Mouse (Mus musculus): ENCODE data around the gene Ptprf. TPM values are rescaled to one million over a fixed set of nuclear protein-coding genes. Genes with fewer than 3 reads are reported as not detected.
A peak's percentile ranks its signal among the peaks of the same experiment; 100 is the strongest.

The Ptprf gene
- total and polyA plus RNA-seq, 3 experiments, result 0.27 TPM; not detected in 2

DNA sequence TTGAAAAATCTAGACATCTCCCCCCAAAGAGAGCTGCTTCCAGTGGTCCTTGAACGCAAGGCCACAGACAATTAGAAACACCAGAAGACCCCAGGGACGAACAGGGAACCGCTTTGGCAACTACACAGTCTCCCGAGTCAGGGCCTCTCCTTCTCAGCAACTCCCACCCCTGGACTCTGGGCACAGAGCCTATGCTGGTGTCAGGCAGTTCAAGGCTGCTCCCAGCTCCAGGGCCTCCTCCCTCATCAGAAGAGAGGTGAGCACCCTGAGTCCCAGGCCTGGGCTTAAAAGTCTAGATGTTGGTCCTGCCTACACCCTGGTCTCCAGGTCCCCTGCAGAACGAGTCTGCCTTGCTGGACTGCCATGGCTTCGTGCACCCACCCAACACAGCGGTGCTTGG, 10.7 kb downstream of the Ptprf start:
- Histone ChIP-seq H3K4me1 (ENCODE audit: insufficient read depth, low read depth, low read length) (peaks cover 5% of the 10 kb centered on the region), H3K4me3 (ENCODE audit: low read depth, low read length) (no peak overlapping the region), H3K27me3 (ENCODE audit: insufficient read depth, low read length) (peaks cover 3% of the 10 kb centered on the region; the same call in 1 of the 2 replicates), H3K36me3 (replicated peaks) (no peaks in the 10 kb centered on the region), H3K9me3 (replicated peaks) (no peaks in the 10 kb centered on the region)
- TF ChIP-seq CTCF (IDR thresholded peaks at IDR 0.05; ENCODE audit: low read depth, low read length) (no peak), GATA2 (IDR thresholded peaks at IDR 0.05; ENCODE audit: borderline replicate concordance, low read depth, low read length) (no peak), GATA1 (IDR thresholded peaks at IDR 0.05; ENCODE audit: borderline replicate concordance, low read length) (no peak), POLR2AphosphoS5 (IDR thresholded peaks at IDR 0.05; ENCODE audit: insufficient replicate concordance, low read depth, low read length) (no peak), TAL1 (conservative IDR thresholded peaks at IDR 0.05; ENCODE audit: low read depth, low read length) (no peak)
- ATAC-seq (ENCODE audit: extremely low read depth, insufficient number of reproducible peaks, low FRiP score, poor library complexity, severe bottlenecking) (no peak), DNase-seq (ENCODE audit: low spot score) (no peak)

GRCm38 (mm10) chr4:118276520-118277232, 14.5 kb downstream of the Ptprf start:
- DNase-seq (ENCODE audit: low spot score), result no peak
- TF ChIP-seq GATA2 (IDR thresholded peaks at IDR 0.05; ENCODE audit: borderline replicate concordance, low read depth, low read length) (no peak), CTCF (IDR thresholded peaks at IDR 0.05; ENCODE audit: low read depth, low read length) (no peak), TAL1 (conservative IDR thresholded peaks at IDR 0.05; ENCODE audit: low read depth, low read length) (no peak)

DNA sequence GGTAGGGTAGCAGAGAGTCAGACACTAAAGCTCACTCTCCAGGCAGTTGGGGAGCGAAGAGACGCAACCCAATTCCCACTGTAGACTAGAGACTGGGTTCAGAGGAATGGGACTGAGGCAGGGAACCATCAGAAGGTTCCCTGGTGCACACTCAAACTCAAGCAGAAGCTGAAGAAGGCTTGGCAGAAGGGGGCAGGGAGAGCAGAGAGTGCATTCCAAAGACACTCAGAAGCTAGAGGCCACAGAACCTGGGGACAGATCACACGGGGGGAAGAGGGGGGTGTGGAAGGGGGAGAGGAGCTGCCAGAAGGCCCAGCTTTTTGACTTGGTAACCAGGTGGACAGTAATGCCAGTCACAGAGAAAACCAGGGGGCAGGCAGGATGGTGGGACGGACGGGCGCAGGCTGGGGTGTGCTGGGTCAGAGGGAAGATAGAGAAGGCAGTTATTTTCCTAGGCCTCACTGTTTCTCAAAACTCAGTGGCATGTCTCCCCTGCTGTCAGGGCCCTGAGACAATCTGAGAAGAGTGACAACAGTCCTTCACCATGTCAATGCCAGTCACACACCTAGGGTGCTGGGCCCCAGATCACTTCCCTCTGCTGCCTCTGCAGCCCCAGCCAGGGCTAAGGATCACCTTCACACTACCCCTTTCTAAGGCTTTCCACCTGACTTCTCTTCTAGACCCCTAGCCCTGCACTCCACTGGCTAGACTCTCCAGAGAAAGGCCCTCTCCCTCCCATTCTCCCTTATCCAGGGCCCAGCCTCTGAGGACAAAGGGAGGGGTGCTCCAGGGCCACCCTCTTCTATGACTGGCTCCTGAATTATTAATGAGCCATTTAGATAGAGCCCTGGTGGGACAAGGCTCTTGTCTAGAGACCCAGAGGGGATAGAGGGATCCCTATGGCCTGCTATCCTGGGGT, 15.3 kb downstream of the Ptprf start:
- no peaks in the 10 kb centered on the region for H3K36me3 ChIP-seq (replicated peaks)
- DNase-seq (ENCODE audit: low spot score) (no peak), ATAC-seq (ENCODE audit: extremely low read depth, insufficient number of reproducible peaks, low FRiP score, poor library complexity, severe bottlenecking) (no peak; the same call in 1 of the 2 replicates)
- TF ChIP-seq POLR2AphosphoS5 (IDR thresholded peaks at IDR 0.05; ENCODE audit: insufficient replicate concordance, low read depth, low read length) (no peak), GATA1 (IDR thresholded peaks at IDR 0.05; ENCODE audit: borderline replicate concordance, low read length) (no peak), CTCF (IDR thresholded peaks at IDR 0.05; ENCODE audit: low read depth, low read length) (no peak), TAL1 (conservative IDR thresholded peaks at IDR 0.05; ENCODE audit: low read depth, low read length) (no peak), GATA2 (IDR thresholded peaks at IDR 0.05; ENCODE audit: borderline replicate concordance, low read depth, low read length) (no peak)
- no peak overlapping the region for H3K4me3 ChIP-seq (ENCODE audit: low read depth, low read length)
- H3K9me3 ChIP-seq (replicated peaks), result no peaks in the 10 kb centered on the region; the same call in 1 of the 2 replicates
- H3K4me1 ChIP-seq (ENCODE audit: insufficient read depth, low read depth, low read length), result peaks cover 5% of the 10 kb centered on the region
- peaks cover 2% of the 10 kb centered on the region; the same call in 1 of the 2 replicates for H3K27me3 ChIP-seq (ENCODE audit: insufficient read depth, low read length)

More at GRCm38 (mm10) chr4:118276520-118277232, 14.5 kb downstream of the Ptprf start:
- peak; percentile 28; the same call in 1 of the 2 replicates for ATAC-seq (ENCODE audit: extremely low read depth, insufficient number of reproducible peaks, low FRiP score, poor library complexity, severe bottlenecking)
- peaks cover 2% of the 10 kb centered on the region; the same call in 1 of the 2 replicates for H3K27me3 ChIP-seq (ENCODE audit: insufficient read depth, low read length)
- no peaks in the 10 kb centered on the region for H3K9me3 ChIP-seq (replicated peaks)
- H3K4me3 ChIP-seq (ENCODE audit: low read depth, low read length), result no peak overlapping the region
- peaks cover 5% of the 10 kb centered on the region for H3K4me1 ChIP-seq (ENCODE audit: insufficient read depth, low read depth, low read length)
- no peaks in the 10 kb centered on the region for H3K36me3 ChIP-seq (replicated peaks)

DNA sequence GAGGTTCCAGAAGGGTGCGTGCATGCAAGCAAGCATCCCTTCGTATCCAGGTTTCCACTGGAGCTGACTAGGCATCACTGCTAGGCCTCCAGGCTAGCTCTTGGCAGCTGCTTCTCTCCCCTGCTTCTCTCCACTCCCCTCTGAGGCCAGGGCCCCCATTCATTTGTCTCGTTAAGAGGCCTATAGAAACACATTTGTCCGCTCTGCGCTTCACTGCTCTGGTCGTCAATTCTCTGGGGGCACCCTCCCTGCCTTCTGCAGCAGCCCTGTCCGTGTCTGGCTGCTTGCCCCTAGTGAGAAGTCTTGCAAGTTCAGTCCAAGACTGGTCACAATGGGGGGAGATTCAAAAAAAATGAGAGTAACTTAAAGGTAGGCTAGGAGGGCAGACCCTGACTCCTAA, 16.7 kb downstream of the Ptprf start:
- H3K4me1 ChIP-seq (ENCODE audit: insufficient read depth, low read depth, low read length), result peaks cover 5% of the 10 kb centered on the region
- no peak overlapping the region for H3K4me3 ChIP-seq (ENCODE audit: low read depth, low read length)
- ATAC-seq (ENCODE audit: extremely low read depth, insufficient number of reproducible peaks, low FRiP score, poor library complexity, severe bottlenecking) (no peak), DNase-seq (ENCODE audit: low spot score) (no peak)
- peaks cover 7% of the 10 kb centered on the region for H3K9me3 ChIP-seq (replicated peaks)
- peaks cover 2% of the 10 kb centered on the region; the same call in 1 of the 2 replicates for H3K27me3 ChIP-seq (ENCODE audit: insufficient read depth, low read length)
- H3K36me3 ChIP-seq (replicated peaks), result no peaks in the 10 kb centered on the region
- TF ChIP-seq GATA1 (IDR thresholded peaks at IDR 0.05; ENCODE audit: borderline replicate concordance, low read length) (no peak), TAL1 (conservative IDR thresholded peaks at IDR 0.05; ENCODE audit: low read depth, low read length) (no peak), POLR2AphosphoS5 (IDR thresholded peaks at IDR 0.05; ENCODE audit: insufficient replicate concordance, low read depth, low read length) (no peak), CTCF (IDR thresholded peaks at IDR 0.05; ENCODE audit: low read depth, low read length) (no peak), GATA2 (IDR thresholded peaks at IDR 0.05; ENCODE audit: borderline replicate concordance, low read depth, low read length) (no peak)

DNA sequence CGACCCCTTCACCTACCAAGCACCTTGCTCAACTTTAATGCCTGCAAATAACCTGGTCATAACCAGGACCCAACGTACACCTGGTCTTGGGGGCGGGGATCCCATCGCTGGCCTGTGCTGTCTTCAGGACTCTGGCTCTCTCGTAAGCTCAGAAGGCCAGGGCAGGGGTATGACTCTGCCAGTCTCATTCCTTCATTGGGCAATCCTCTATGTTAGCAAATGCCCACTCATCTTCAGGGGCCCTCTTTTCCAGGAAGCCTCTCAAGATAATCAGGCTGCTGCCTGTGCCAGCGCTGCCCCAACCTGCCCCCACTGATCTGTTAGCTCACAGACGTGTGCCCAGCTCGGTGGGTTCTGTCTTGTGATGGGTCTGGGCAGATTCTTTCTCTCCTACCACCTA, 17.2 kb downstream of the Ptprf start:
- Histone ChIP-seq H3K4me1 (ENCODE audit: insufficient read depth, low read depth, low read length) (peaks cover 5% of the 10 kb centered on the region), H3K4me3 (ENCODE audit: low read depth, low read length) (no peak overlapping the region), H3K27me3 (ENCODE audit: insufficient read depth, low read length) (peaks cover 2% of the 10 kb centered on the region; the same call in 1 of the 2 replicates), H3K9me3 (replicated peaks) (peaks cover 7% of the 10 kb centered on the region), H3K36me3 (replicated peaks) (no peaks in the 10 kb centered on the region)
- ATAC-seq (ENCODE audit: extremely low read depth, insufficient number of reproducible peaks, low FRiP score, poor library complexity, severe bottlenecking) (no peak), DNase-seq (ENCODE audit: low spot score) (no peak)
- no peak for TF ChIP-seq GATA1 (IDR thresholded peaks at IDR 0.05; ENCODE audit: borderline replicate concordance, low read length)

GRCm38 (mm10) chr4:118273545-118273944, 17.7 kb downstream of the Ptprf start:
- Histone ChIP-seq H3K36me3 (replicated peaks) (no peaks in the 10 kb centered on the region), H3K4me3 (ENCODE audit: low read depth, low read length) (no peak overlapping the region), H3K9me3 (replicated peaks) (peaks cover 7% of the 10 kb centered on the region), H3K27me3 (ENCODE audit: insufficient read depth, low read length) (peaks cover 2% of the 10 kb centered on the region; the same call in 1 of the 2 replicates), H3K4me1 (ENCODE audit: insufficient read depth, low read depth, low read length) (peaks cover 5% of the 10 kb centered on the region)
- ATAC-seq (ENCODE audit: extremely low read depth, insufficient number of reproducible peaks, low FRiP score, poor library complexity, severe bottlenecking) (no peak), DNase-seq (ENCODE audit: low spot score) (no peak)
- TF ChIP-seq GATA2 (IDR thresholded peaks at IDR 0.05; ENCODE audit: borderline replicate concordance, low read depth, low read length) (no peak), CTCF (IDR thresholded peaks at IDR 0.05; ENCODE audit: low read depth, low read length) (no peak), TAL1 (conservative IDR thresholded peaks at IDR 0.05; ENCODE audit: low read depth, low read length) (no peak), GATA1 (IDR thresholded peaks at IDR 0.05; ENCODE audit: borderline replicate concordance, low read length) (no peak), POLR2AphosphoS5 (IDR thresholded peaks at IDR 0.05; ENCODE audit: insufficient replicate concordance, low read depth, low read length) (no peak)

Measured in G1E (cell line).